Mouse (Mus musculus): ENCODE measurements around the gene Rbm43. TPM values are rescaled to one million over a fixed set of nuclear protein-coding genes. Genes with fewer than 3 reads are reported as not detected.

Rbm43 gene
- total and polyA plus RNA-seq, 3 experiments: 9.5 to 25.9 (median 20.6) TPM

DNA sequence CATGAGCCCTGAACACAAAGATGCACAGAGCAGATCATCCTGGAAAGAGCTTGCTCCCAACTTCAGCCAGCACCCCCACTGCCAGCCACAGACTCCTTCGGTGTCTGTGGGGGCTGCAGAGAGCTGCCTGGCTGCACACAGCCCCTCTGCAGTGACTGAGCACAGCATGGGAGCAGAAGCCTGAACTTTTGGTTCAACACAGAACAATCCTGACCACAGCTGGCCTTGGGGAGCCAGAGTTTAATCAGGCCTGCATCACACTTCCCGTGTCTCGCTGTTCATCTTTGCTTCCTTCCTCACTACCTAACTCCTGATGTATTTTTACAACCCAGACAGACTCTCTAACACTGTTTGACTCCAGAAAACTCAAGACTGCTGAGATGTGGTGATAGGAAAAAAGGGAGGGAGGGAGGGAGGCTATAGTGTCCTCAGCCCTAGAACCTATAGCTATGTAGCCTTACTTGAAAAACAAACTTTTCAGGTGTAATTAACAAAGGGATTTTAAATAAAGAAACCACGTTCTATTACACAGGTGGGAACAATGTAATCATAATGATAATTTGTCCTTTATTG is 27.3 kb downstream of the Rbm43 start:
- no peak for DNase-seq (ENCODE audit: extremely low read depth)
- no peaks in the 10 kb centered on the region for H3K36me3 ChIP-seq (replicated peaks in 1 of 2; ENCODE audit: control insufficient read depth in 1 of 2, insufficient read depth in 1 of 2, low read length in 1 of 2)
- H3K9ac ChIP-seq (ENCODE audit: insufficient read depth, low read depth): no peak overlapping the region
- in situ Hi-C loops (cut with MboI; ENCODE audit: low pct_ligation_motif_present, low pct_unique_long_range_greater_than_20kb, low sequenced_read_pairs) (loop anchor here (25.0 kb wide), 1 partner anchor 370 kb away; no protein-coding TSS in a partner anchor), dilution Hi-C loops (cut with MboI; ENCODE audit: extremely low pct_ligation_motif_present, extremely low pct_unique_long_range_greater_than_20kb, low sequenced_read_pairs) (no loop called here)
- H3K4me1 ChIP-seq (ENCODE audit: control insufficient read depth in 1 of 2, insufficient read depth in 2 of 2): no peaks in the 10 kb centered on the region; a peak in 1 of 4 replicates
- H3K4me3 ChIP-seq (replicated peaks in 1 of 3; ENCODE audit: low read depth in 2 of 3, low read length in 2 of 3, poor library complexity in 1 of 3): no peak overlapping the region
- no peaks in the 10 kb centered on the region for H3K9me3 ChIP-seq (replicated peaks; ENCODE audit: low read length)
- H3K27me3 ChIP-seq (replicated peaks): no peaks in the 10 kb centered on the region
- TF ChIP-seq EP300 (IDR thresholded peaks at IDR 0.05; ENCODE audit: low read length) (no peak), IRF4 (IDR thresholded peaks at IDR 0.05; ENCODE audit: low read depth, low read length) (no peak), USF2 (conservative IDR thresholded peaks at IDR 0.05; ENCODE audit: low read depth, low read length) (no peak), UBTF (IDR thresholded peaks at IDR 0.05; ENCODE audit: low read depth, low read length) (no peak), TCF12 (IDR thresholded peaks at IDR 0.05; ENCODE audit: low read depth, low read length) (no peak), JUND (conservative IDR thresholded peaks at IDR 0.05; ENCODE audit: low read depth, low read length) (no peak), MEF2A (IDR thresholded peaks at IDR 0.05; ENCODE audit: borderline replicate concordance, low read depth, low read length) (no peak), POLR2A (IDR thresholded peaks at IDR 0.05; ENCODE audit: low read depth, low read length) (no peak), RCOR1 (conservative IDR thresholded peaks at IDR 0.05; ENCODE audit: low read depth, low read length) (no peak), GABPA (IDR thresholded peaks at IDR 0.05; ENCODE audit: insufficient replicate concordance, low read depth, low read length) (no peak), ZC3H11A (IDR thresholded peaks at IDR 0.05; ENCODE audit: low read depth, low read length) (no peak), HCFC1 (IDR thresholded peaks at IDR 0.05; ENCODE audit: low read depth, low read length) (no peak), CHD1 (IDR thresholded peaks at IDR 0.05; ENCODE audit: low read depth, low read length) (no peak), NELFE (IDR thresholded peaks at IDR 0.05; ENCODE audit: low read depth, low read length) (no peak), TBP (conservative IDR thresholded peaks at IDR 0.05; ENCODE audit: low read depth, low read length) (no peak), MAX (IDR thresholded peaks at IDR 0.05; ENCODE audit: low read length) (no peak)
- no peaks in the 10 kb centered on the region for H3K79me2 ChIP-seq (replicated peaks; ENCODE audit: control insufficient read depth, extremely low read depth, insufficient read depth, poor library complexity, severe bottlenecking)
- no peak overlapping the region for H3K4me2 ChIP-seq (ENCODE audit: insufficient read depth, low read depth, poor library complexity, severe bottlenecking)
- H3K27ac ChIP-seq (ENCODE audit: insufficient read depth, low read depth): no peak overlapping the region

DNA sequence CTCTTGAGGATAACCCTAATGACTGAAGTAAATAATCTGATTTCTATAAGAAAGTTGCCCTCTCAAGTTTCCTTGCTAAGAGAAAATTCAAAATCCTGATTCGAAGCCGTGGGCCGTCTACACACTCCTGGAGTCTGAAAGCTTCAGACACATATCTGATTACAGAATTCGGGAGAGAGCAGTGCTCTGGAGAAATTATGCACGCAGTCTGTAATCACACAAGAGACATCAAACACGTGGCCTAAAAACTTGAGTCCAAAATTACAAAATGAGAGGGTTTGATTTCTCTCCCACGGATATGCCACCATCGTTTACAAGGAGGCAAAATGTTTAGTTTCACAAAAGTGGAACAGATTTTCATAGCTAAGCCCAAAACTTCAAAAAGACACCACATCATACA is 29.3 kb downstream of the Rbm43 start:
- in situ Hi-C loops (cut with MboI; ENCODE audit: low pct_ligation_motif_present, low pct_unique_long_range_greater_than_20kb, low sequenced_read_pairs): loop anchor here (25.0 kb wide), 1 partner anchor 368 kb away; no protein-coding TSS in a partner anchor
- TF ChIP-seq EP300 (IDR thresholded peaks at IDR 0.05; ENCODE audit: low read length) (no peak), USF1 (IDR thresholded peaks at IDR 0.05; ENCODE audit: low read depth, low read length) (no peak), POLR2A (IDR thresholded peaks at IDR 0.05; ENCODE audit: low read depth, low read length) (no peak), ZKSCAN1 (IDR thresholded peaks at IDR 0.05; ENCODE audit: borderline replicate concordance, low read depth, low read length) (no peak), ZMIZ1 (IDR thresholded peaks at IDR 0.05; ENCODE audit: low read depth, low read length) (no peak), USF2 (conservative IDR thresholded peaks at IDR 0.05; ENCODE audit: low read depth, low read length) (no peak)
- dilution Hi-C loops (cut with MboI; ENCODE audit: extremely low pct_ligation_motif_present, extremely low pct_unique_long_range_greater_than_20kb, low sequenced_read_pairs): no loop called here

More for the DNA sequence above, 29.3 kb downstream of the Rbm43 start:
- no peak overlapping the region for H3K4me2 ChIP-seq (ENCODE audit: insufficient read depth, low read depth, poor library complexity, severe bottlenecking)
- no peak for DNase-seq (ENCODE audit: extremely low read depth)
- no peaks in the 10 kb centered on the region for H3K9me3 ChIP-seq (replicated peaks; ENCODE audit: low read length)
- no peak overlapping the region for H3K9ac ChIP-seq (ENCODE audit: insufficient read depth, low read depth)
- H3K36me3 ChIP-seq (replicated peaks in 1 of 2; ENCODE audit: control insufficient read depth in 1 of 2, insufficient read depth in 1 of 2, low read length in 1 of 2): no peaks in the 10 kb centered on the region
- H3K27me3 ChIP-seq (replicated peaks): no peaks in the 10 kb centered on the region
- H3K4me1 ChIP-seq (ENCODE audit: control insufficient read depth in 1 of 2, insufficient read depth in 2 of 2): no peaks in the 10 kb centered on the region; a peak in 1 of 4 replicates
- H3K79me2 ChIP-seq (replicated peaks; ENCODE audit: control insufficient read depth, extremely low read depth, insufficient read depth, poor library complexity, severe bottlenecking): no peaks in the 10 kb centered on the region
- no peak overlapping the region for H3K4me3 ChIP-seq (replicated peaks in 1 of 3; ENCODE audit: low read depth in 2 of 3, low read length in 2 of 3, poor library complexity in 1 of 3)
- no peak overlapping the region for H3K27ac ChIP-seq (ENCODE audit: insufficient read depth, low read depth)
